Mouse (Mus musculus): ENCODE measurements around the gene Heatr4. TPM values are rescaled to one million over a fixed set of nuclear protein-coding genes. Genes with fewer than 3 reads are reported as not detected.
A peak's percentile ranks its signal among the peaks of the same experiment; 100 is the strongest.
"Not testable (repeated sequence)": the region's sequence is repeated elsewhere in the genome, so short reads cannot be mapped to it uniquely, and the experiment has no call there.

Gene Heatr4
- polyA plus RNA-seq (2014; fragmentation: Nextera tagmentation; extraction: Ambion mirVana) = not detected in 2 replicates

DNA sequence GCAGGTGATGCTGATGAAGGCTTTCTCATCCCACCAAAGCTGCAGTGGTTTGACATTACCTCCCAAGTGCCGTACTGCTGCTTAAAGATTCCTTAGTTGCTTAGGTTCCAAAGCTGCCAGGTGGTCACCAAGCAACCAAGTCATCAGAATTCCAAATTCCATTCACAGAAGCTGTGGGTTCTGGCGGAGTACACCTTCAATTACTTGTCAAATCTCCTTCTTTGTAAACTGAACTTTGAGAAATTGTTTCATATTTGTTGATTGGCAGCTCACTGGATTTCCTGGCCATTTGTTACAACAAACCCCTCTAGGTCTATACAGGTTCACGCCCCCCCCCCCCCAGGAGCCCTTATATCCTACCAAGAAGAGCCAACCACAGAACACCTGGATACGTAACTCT, at the start of gene Heatr4:
Gene Heatr4 (minus strand): TSS at position 101 of the 400 bp plus-strand sequence.
- no peaks in the 10 kb centered on the region for H3K36me3 ChIP-seq (ENCODE audit: control insufficient read depth, insufficient read depth, low read length)
- H3K4me1 ChIP-seq (ENCODE audit: control insufficient read depth, insufficient read depth, low read length) = no peaks in the 10 kb centered on the region
- H3K9me3 ChIP-seq (replicated peaks; ENCODE audit: control insufficient read depth, low read length) = no peaks in the 10 kb centered on the region
- ATAC-seq (no peak), DNase-seq (ENCODE audit: low spot score) (no peak)
- no peaks in the 10 kb centered on the region for H3K27me3 ChIP-seq (replicated peaks; ENCODE audit: control insufficient read depth, insufficient read depth, low read length)
- no peak within 1 kb of the TSS for H3K4me2 ChIP-seq (ENCODE audit: low read length)
- H3K4me3 ChIP-seq (ENCODE audit: low read depth, low read length) = no peak within 1 kb of the TSS
- H3K9ac ChIP-seq (ENCODE audit: low read length) = no peak within 1 kb of the TSS
- 65% methylated on average over 4 of the region's 4 CpGs for WGBS
- H3K27ac ChIP-seq (ENCODE audit: low read depth, low read length) = no peak within 1 kb of the TSS

DNA sequence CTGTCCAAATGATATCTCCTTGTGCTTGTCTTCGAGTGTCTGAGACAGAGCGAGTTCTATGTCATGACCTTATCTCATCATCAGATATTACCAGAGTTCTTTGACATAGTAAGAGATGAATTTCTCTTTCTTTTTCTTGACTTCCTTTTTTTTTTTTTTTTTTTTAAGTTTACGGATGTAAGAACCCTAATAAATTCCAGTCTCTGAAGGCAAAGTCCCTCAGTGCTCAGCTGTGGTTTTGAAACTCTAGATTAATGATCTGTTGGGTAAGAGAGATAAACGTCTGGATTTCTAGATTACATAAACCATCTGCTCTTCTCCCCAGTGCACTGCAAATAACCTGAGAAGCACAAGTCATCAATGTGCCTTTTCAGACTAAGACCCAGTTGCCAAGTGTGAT, 49.5 kb upstream of the Heatr4 start:
- no peaks in the 10 kb centered on the region for H3K36me3 ChIP-seq (ENCODE audit: control insufficient read depth, insufficient read depth, low read length)
- no peak overlapping the region for H3K4me3 ChIP-seq (ENCODE audit: low read depth, low read length)
- H3K4me2 ChIP-seq (ENCODE audit: low read length) = no peak overlapping the region
- no peaks in the 10 kb centered on the region for H3K4me1 ChIP-seq (ENCODE audit: control insufficient read depth, insufficient read depth, low read length)
- ATAC-seq = no peak
- DNase-seq (ENCODE audit: low spot score) = no peak
- H3K9ac ChIP-seq (ENCODE audit: low read length) = no peak overlapping the region
- H3K27me3 ChIP-seq (replicated peaks; ENCODE audit: control insufficient read depth, insufficient read depth, low read length) = no peaks in the 10 kb centered on the region; the same call in 1 of the 2 replicates
- H3K27ac ChIP-seq (ENCODE audit: low read depth, low read length) = no peak overlapping the region
- H3K9me3 ChIP-seq (replicated peaks; ENCODE audit: control insufficient read depth, low read length) = no peaks in the 10 kb centered on the region
- WGBS = 80% methylated on average over 4 of the region's 4 CpGs

DNA sequence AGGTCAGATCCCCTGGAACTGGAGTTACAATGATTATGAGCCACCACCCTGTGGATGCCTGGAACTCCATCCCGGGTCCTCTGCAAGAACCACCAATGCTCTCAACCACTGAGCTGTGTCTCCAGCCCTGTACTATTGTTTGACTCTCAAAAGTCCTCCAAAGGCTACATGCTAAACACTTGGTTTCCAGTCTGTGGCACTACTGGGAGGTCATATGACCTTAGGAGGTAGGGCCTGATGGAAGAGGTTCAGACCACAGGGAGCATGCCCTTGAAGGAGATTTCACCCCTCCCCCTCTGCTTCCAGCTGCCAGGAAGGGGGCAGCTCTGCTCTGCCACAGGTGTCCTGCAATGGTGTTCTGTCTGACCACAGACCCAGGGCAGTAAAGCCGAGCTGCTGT, 48.6 kb upstream of the Heatr4 start:
- not testable (repeated sequence) for H3K27ac ChIP-seq (ENCODE audit: low read depth, low read length); H3K9me3 ChIP-seq (replicated peaks; ENCODE audit: control insufficient read depth, low read length); H3K27me3 ChIP-seq (replicated peaks; ENCODE audit: control insufficient read depth, insufficient read depth, low read length); H3K4me2 ChIP-seq (ENCODE audit: low read length); H3K9ac ChIP-seq (ENCODE audit: low read length); H3K4me1 ChIP-seq (ENCODE audit: control insufficient read depth, insufficient read depth, low read length); H3K4me3 ChIP-seq (ENCODE audit: low read depth, low read length); ATAC-seq; DNase-seq (ENCODE audit: low spot score); H3K36me3 ChIP-seq (ENCODE audit: control insufficient read depth, insufficient read depth, low read length)
- WGBS = 85% methylated on average over 2 of the region's 2 CpGs

DNA sequence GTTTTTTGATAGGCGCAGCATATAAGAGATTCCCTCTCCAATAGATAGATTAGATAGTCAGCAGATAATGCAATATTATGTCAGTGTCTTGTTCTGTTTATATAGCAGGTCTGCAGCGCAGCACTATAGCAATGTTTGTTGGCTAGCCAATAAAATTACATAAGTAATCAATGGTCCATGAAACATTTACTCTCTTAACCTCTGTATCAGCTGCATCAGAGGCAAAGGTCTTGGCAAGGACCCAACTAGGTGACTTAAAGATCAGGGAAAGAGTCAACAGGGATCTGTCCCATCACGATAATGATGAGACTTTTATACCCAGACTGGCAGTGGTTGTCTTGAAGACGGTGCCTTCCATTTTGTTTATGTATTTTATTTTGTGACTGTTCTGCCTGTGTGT, 48.2 kb upstream of the Heatr4 start:
- no peaks in the 10 kb centered on the region for H3K36me3 ChIP-seq (ENCODE audit: control insufficient read depth, insufficient read depth, low read length)
- no peak for DNase-seq (ENCODE audit: low spot score)
- no peak overlapping the region for H3K27ac ChIP-seq (ENCODE audit: low read depth, low read length)
- H3K9ac ChIP-seq (ENCODE audit: low read length) = no peak overlapping the region
- no peaks in the 10 kb centered on the region for H3K4me1 ChIP-seq (ENCODE audit: control insufficient read depth, insufficient read depth, low read length)
- no peaks in the 10 kb centered on the region; the same call in 1 of the 2 replicates for H3K27me3 ChIP-seq (replicated peaks; ENCODE audit: control insufficient read depth, insufficient read depth, low read length)
- no peak overlapping the region for H3K4me2 ChIP-seq (ENCODE audit: low read length)
- WGBS = 90% methylated on average over 4 of the region's 4 CpGs
- no peaks in the 10 kb centered on the region for H3K9me3 ChIP-seq (replicated peaks; ENCODE audit: control insufficient read depth, low read length)
- no peak for ATAC-seq
- no peak overlapping the region for H3K4me3 ChIP-seq (ENCODE audit: low read depth, low read length)

DNA sequence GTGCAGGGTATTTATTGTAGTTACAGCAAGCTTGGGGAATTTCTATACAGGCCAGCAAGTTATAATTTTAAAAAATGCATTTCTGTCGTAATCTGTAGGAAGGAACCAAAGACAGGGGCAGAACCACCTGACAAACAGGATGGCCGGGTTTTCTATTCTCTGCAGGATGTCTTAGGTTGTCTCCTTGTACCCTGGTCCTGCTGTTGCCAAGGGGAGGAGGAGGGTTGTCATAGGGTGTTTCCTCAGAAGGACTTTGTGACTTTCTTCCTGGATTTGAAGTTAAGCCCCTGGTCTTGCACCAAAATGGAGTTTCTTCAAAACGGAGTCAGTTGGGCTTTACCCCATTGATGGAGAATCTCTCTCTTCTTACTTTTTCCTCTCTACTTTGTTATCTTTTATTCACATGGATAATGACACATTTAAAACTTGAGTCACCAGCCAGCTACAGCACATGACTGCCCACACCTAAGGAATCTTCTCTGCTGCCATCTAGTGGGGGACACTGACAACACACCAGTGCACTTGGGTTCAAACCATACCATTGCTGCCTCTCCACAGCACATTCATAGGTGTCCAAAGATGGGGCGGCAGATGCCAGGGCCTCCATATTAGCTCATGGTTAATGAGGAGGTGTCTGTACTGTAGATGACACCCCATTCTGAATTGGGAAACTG, 46.1 kb upstream of the Heatr4 start:
- 68% methylated on average over 4 of the region's 4 CpGs for WGBS
- no peaks in the 10 kb centered on the region for H3K9me3 ChIP-seq (replicated peaks; ENCODE audit: control insufficient read depth, low read length)
- H3K27ac ChIP-seq (ENCODE audit: low read depth, low read length) = no peak overlapping the region
- no peaks in the 10 kb centered on the region for H3K27me3 ChIP-seq (replicated peaks; ENCODE audit: control insufficient read depth, insufficient read depth, low read length)
- H3K4me1 ChIP-seq (ENCODE audit: control insufficient read depth, insufficient read depth, low read length) = no peaks in the 10 kb centered on the region
- H3K36me3 ChIP-seq (ENCODE audit: control insufficient read depth, insufficient read depth, low read length) = no peaks in the 10 kb centered on the region
- H3K4me3 ChIP-seq (ENCODE audit: low read depth, low read length) = no peak overlapping the region
- ATAC-seq (peak; percentile 80), DNase-seq (ENCODE audit: low spot score) (peak; percentile 84)
- H3K4me2 ChIP-seq (ENCODE audit: low read length) = no peak overlapping the region
- H3K9ac ChIP-seq (ENCODE audit: low read length) = no peak overlapping the region

DNA sequence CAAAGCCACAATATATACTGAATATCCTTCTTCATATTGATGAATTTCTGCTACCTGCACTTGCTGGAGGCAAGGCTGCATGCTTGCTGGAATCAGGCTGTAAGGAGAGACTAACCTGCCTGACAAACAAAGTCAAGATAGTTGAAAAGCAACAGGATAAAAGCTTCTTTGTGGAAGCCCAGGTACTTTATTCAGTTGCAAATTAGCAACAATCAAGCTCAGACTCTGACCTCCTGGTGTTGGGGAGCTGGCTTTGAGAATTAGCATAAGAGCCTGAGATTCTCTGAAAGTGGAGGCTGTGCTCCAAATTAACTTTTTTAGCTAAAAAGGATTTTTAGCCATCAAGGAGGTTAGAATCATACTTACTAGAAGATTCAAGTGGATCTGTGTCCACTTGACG, 44.4 kb upstream of the Heatr4 start:
- not testable (repeated sequence) for H3K4me2 ChIP-seq (ENCODE audit: low read length); DNase-seq (ENCODE audit: low spot score)
- WGBS = 84% methylated on average over 1 of the region's 1 CpGs

DNA sequence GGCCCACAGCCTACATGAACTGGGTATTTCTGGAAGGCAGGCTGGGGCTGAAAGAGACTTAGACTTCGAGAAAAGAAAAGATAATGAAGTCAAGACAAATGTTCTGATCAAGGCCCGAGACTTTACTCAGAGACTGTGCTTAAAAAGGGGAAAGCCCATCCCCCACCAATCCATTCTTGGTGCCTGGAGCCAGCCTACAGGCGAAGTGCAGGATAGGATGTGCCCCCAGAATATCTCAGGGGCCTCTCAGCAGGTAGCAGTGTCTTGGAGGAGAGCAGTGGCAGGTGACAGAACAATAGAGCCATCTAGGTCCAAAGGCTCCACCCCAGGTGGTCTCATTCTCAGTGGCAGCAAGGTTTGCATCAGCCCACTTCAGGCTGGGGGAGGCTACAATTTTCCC, 43.7 kb upstream of the Heatr4 start:
- H3K9ac ChIP-seq (ENCODE audit: low read length); H3K9me3 ChIP-seq (replicated peaks; ENCODE audit: control insufficient read depth, low read length); ATAC-seq; H3K4me1 ChIP-seq (ENCODE audit: control insufficient read depth, insufficient read depth, low read length); H3K36me3 ChIP-seq (ENCODE audit: control insufficient read depth, insufficient read depth, low read length); H3K27me3 ChIP-seq (replicated peaks; ENCODE audit: control insufficient read depth, insufficient read depth, low read length); H3K4me3 ChIP-seq (ENCODE audit: low read depth, low read length); H3K4me2 ChIP-seq (ENCODE audit: low read length); DNase-seq (ENCODE audit: low spot score); H3K27ac ChIP-seq (ENCODE audit: low read depth, low read length): not testable (repeated sequence)
- 34% methylated on average over 3 of the region's 3 CpGs for WGBS

More for the DNA sequence above, 44.4 kb upstream of the Heatr4 start:
- H3K4me1 ChIP-seq (ENCODE audit: control insufficient read depth, insufficient read depth, low read length); H3K9ac ChIP-seq (ENCODE audit: low read length); ATAC-seq; H3K27ac ChIP-seq (ENCODE audit: low read depth, low read length); H3K27me3 ChIP-seq (replicated peaks; ENCODE audit: control insufficient read depth, insufficient read depth, low read length); H3K4me3 ChIP-seq (ENCODE audit: low read depth, low read length); H3K36me3 ChIP-seq (ENCODE audit: control insufficient read depth, insufficient read depth, low read length); H3K9me3 ChIP-seq (replicated peaks; ENCODE audit: control insufficient read depth, low read length): not testable (repeated sequence)

DNA sequence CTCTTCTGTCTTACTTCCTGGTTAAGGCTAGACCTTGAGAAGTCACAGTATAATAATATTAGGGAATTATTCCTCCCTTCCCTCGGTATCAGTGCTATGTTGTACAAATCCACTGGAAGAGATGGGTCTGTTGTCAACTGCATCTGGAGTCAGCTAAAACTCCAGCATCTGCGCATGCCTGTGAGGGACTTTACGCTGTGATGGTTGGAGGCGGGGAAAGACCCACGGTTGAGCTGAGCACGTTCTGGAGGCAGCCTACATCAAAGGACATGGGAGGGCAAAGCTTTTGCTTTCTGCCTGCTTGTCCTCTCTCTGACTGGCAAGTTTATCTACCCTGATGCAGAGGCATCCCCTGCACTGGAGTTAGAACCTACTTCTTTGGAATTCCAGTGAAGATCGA, 41.2 kb upstream of the Heatr4 start:
- DNase-seq (ENCODE audit: low spot score) (no peak), ATAC-seq (no peak)
- WGBS = 94% methylated on average over 7 of the region's 7 CpGs
- Histone ChIP-seq H3K9ac (ENCODE audit: low read length) (no peak overlapping the region), H3K27ac (ENCODE audit: low read depth, low read length) (no peak overlapping the region), H3K4me2 (ENCODE audit: low read length) (no peak overlapping the region), H3K27me3 (replicated peaks; ENCODE audit: control insufficient read depth, insufficient read depth, low read length) (no peaks in the 10 kb centered on the region), H3K4me1 (ENCODE audit: control insufficient read depth, insufficient read depth, low read length) (no peaks in the 10 kb centered on the region), H3K9me3 (replicated peaks; ENCODE audit: control insufficient read depth, low read length) (no peaks in the 10 kb centered on the region), H3K4me3 (ENCODE audit: low read depth, low read length) (no peak overlapping the region), H3K36me3 (ENCODE audit: control insufficient read depth, insufficient read depth, low read length) (no peaks in the 10 kb centered on the region)

DNA sequence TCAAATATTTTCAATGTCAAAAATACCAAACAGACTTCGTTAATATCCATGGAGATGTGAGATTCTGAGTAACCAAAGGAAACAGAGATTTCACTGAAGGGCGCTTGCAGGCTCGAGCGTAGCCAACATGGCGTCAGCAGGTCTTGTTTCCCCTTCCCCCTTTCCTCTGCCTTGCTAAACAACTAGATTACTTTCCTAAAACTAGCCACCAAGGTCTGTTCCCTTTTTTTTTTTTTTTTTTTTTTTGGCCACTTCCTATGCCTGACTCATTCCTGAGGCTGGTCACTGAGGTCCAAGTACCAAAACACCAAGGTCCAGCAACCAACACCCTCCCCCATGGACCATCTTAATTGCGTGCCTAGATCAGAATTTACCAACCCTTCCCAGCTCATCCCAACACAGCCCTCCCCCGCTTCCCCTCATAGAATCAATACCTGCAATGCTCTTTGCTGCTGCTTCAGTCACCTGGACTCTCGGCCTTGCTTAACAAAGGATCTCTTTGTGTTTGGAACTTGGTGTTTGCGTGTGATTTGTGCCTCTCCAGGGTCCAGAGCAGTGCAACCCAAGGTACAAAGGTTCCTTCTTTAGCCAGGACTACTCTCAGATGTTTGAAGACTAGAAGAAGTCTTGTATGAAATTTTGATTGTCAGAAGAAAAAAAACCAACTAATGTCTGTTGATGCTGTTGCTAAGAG, 38.5 kb upstream of the Heatr4 start:
- no peak for DNase-seq (ENCODE audit: low spot score)
- H3K9ac ChIP-seq (ENCODE audit: low read length) = no peak overlapping the region
- H3K4me1 ChIP-seq (ENCODE audit: control insufficient read depth, insufficient read depth, low read length) = no peaks in the 10 kb centered on the region
- no peak overlapping the region for H3K27ac ChIP-seq (ENCODE audit: low read depth, low read length)
- H3K36me3 ChIP-seq (ENCODE audit: control insufficient read depth, insufficient read depth, low read length) = no peaks in the 10 kb centered on the region
- H3K4me3 ChIP-seq (ENCODE audit: low read depth, low read length) = no peak overlapping the region
- no peak overlapping the region for H3K4me2 ChIP-seq (ENCODE audit: low read length)
- 79% methylated on average over 9 of the region's 9 CpGs for WGBS
- H3K27me3 ChIP-seq (replicated peaks; ENCODE audit: control insufficient read depth, insufficient read depth, low read length) = no peaks in the 10 kb centered on the region
- no peak for ATAC-seq
- H3K9me3 ChIP-seq (replicated peaks; ENCODE audit: control insufficient read depth, low read length) = no peaks in the 10 kb centered on the region

Measured in forebrain, embryonic 14.5 days (tissue).